Mouse (Mus musculus) gastrocnemius, adult 8-10 months (tissue): ENCODE measurements around the gene Mlc1. TPM values are rescaled to one million over a fixed set of nuclear protein-coding genes. Genes with fewer than 3 reads are reported as not detected.

ENCODE experiments used
- DNase-seq, 2 experiments: peaks; one replicate each; pipeline ENCODE4 v3.0.0; 2022; ENCODE audit warnings: low spot score in 2 of 2
- total RNA-seq, 4 experiments: library from RNA; stranded (reverse); gene quantifications; 2 replicates each; pipeline ENCODE4 v1.2.4; 2022

Gene Mlc1
- total RNA-seq, 4 experiments from 2014 or later = 0.09 TPM; not detected in 3

GRCm38 (mm10) chr15:88937291-88937650 lies 41.5 kb downstream of the Mlc1 start:
- DNase-seq = no peak

- no peak for DNase-seq
Observed at GRCm38 (mm10) chr15:88936619-88937290, 42.1 kb downstream of the Mlc1 start.

GRCm38 (mm10) chr15:88934141-88934540 lies 44.7 kb downstream of the Mlc1 start:
- DNase-seq = no peak

- DNase-seq = no peak
Observed at GRCm38 (mm10) chr15:88932667-88933066, 46.1 kb downstream of the Mlc1 start.

GRCm38 (mm10) chr15:88921992-88922310 lies 56.9 kb downstream of the Mlc1 start:
- no peak for DNase-seq

- DNase-seq = peak; percentile 41 to 48
Observed at GRCm38 (mm10) chr15:88921131-88921991, 57.4 kb downstream of the Mlc1 start.

GRCm38 (mm10) chr15:88920065-88920464 lies 58.7 kb downstream of the Mlc1 start:
- no peak for DNase-seq

GRCm38 (mm10) chr15:88919328-88919727 lies 59.5 kb downstream of the Mlc1 start:
- no peak for DNase-seq

GRCm38 (mm10) chr15:88917126-88917525 lies 61.7 kb downstream of the Mlc1 start:
- DNase-seq = no peak

GRCm38 (mm10) chr15:88916366-88916765 lies 62.4 kb downstream of the Mlc1 start:
- no peak for DNase-seq

GRCm38 (mm10) chr15:88915046-88915445 lies 63.8 kb downstream of the Mlc1 start:
- DNase-seq = no peak

GRCm38 (mm10) chr15:88906347-88906746 lies 72.5 kb downstream of the Mlc1 start:
- DNase-seq = no peak

Other genes with a start within 250 kb of the Mlc1 start
- 10 to 100 TPM; 23.3 to 26.7 (median 26.1) TPM for gene Brd1, start 244.8 kb downstream of the Mlc1 start, total RNA-seq
- 10 to 100 TPM; 15.4 to 21.4 (median 16.2) TPM for gene Zbed4, start 227.3 kb downstream of the Mlc1 start, total RNA-seq
- 1 to 10 TPM; 2.5 to 5.6 (median 3.7) TPM for gene Alg12, start 159.7 kb downstream of the Mlc1 start, total RNA-seq
- gene Creld2, start 159.4 kb downstream of the Mlc1 start, total RNA-seq = 1 to 10 TPM; 6.5 to 9.4 (median 8.1) TPM
- 10 to 100 TPM; 19.5 to 42.9 (median 25.7) TPM for gene Pim3, start 116.8 kb downstream of the Mlc1 start, total RNA-seq
- gene Ttll8, start 24.6 kb downstream of the Mlc1 start, total RNA-seq = not detected
- not detected for gene Mov10l1, start 3.9 kb upstream of the Mlc1 start, total RNA-seq
- not detected for gene Panx2, start 80.7 kb upstream of the Mlc1 start, total RNA-seq
- gene Trabd, start 96.1 kb upstream of the Mlc1 start, total RNA-seq = 10 to 100 TPM; 31.9 to 40.9 (median 33.1) TPM
- 10 to 100 TPM; 12.2 to 16.6 (median 12.8) TPM for gene Selenoo, start 110.1 kb upstream of the Mlc1 start, total RNA-seq
- 1 to 10 TPM; 7.4 to 7.9 (median 7.6) TPM for gene Tubgcp6, start 144.1 kb upstream of the Mlc1 start, total RNA-seq
- 1 to 10 TPM; 5.4 to 8.2 (median 7.2) TPM for gene Hdac10, start 149.7 kb upstream of the Mlc1 start, total RNA-seq
- 100 to 1,000 TPM; 123 to 153 (median 139) TPM for gene Mapk12, start 161.7 kb upstream of the Mlc1 start, total RNA-seq
- gene Mapk11, start 170.6 kb upstream of the Mlc1 start, total RNA-seq = 1 to 10 TPM in 2 of 4 experiments, under 1 TPM in 2; 0.70 to 1.3 (median 0.97) TPM
- gene Plxnb2, start 201.8 kb upstream of the Mlc1 start, total RNA-seq = 1 to 10 TPM; 4.5 to 6.3 (median 5.3) TPM
- 1 to 10 TPM; 8.3 to 9.4 (median 9.2) TPM for gene Dennd6b, start 217.5 kb upstream of the Mlc1 start, total RNA-seq
- 100 to 1,000 TPM in 3 of 4 experiments, 10 to 100 TPM in 1; 97.2 to 102 (median 101) TPM for gene Ppp6r2, start 232.5 kb upstream of the Mlc1 start, total RNA-seq